Mouse (Mus musculus) liver, adult 2 months (tissue): ENCODE results near the gene Itga8. TPM values are rescaled to one million over a fixed set of nuclear protein-coding genes. Genes with fewer than 3 reads are reported as not detected.
A peak's percentile ranks its signal among the peaks of the same experiment; 100 is the strongest.

Source experiments
- DNase-seq: peaks from one replicate; pipeline ENCODE4 v3.0.0-alpha.2; 2011; ENCODE audit warnings: low read depth, low spot score; ENCODE audit errors: extremely low read depth
- H3K27ac ChIP-seq: fragments of 200-500 bp; replicated peaks from 2 replicates; pipeline ENCODE4 v1.5.1; 2012; ENCODE audit warnings: low read depth, mild to moderate bottlenecking, control low read depth, inconsistent platforms, low read length; ENCODE audit not compliant: insufficient read depth
- H3K27me3 ChIP-seq: fragments of 200-500 bp; 2 replicates; pipeline ENCODE4 v1.6.1; 2012; ENCODE audit warnings: mild to moderate bottlenecking, moderate library complexity, low read length, inconsistent platforms; ENCODE audit not compliant: control insufficient read depth, insufficient read depth
- H3K36me3 ChIP-seq: fragments of 200-500 bp; 2 replicates; pipeline ENCODE4 v1.6.1; 2012; ENCODE audit warnings: low read length, inconsistent platforms; ENCODE audit not compliant: control insufficient read depth, insufficient read depth
- H3K4me1 ChIP-seq: fragments of 200-500 bp; 2 replicates; pipeline ENCODE4 v1.6.1; 2011; ENCODE audit warnings: low read length; ENCODE audit not compliant: control insufficient read depth, insufficient read depth
- H3K4me3 ChIP-seq: fragments of 200-500 bp; 2 replicates; pipeline ENCODE4 v1.5.1; 2011; ENCODE audit warnings: low read depth, mild to moderate bottlenecking, control low read depth, low read length, moderate library complexity; ENCODE audit not compliant: insufficient read depth
- H3K79me2 ChIP-seq: fragments of 200-500 bp; 2 replicates; pipeline ENCODE4 v1.6.1; 2012; ENCODE audit warnings: inconsistent platforms, mild to moderate bottlenecking, low read length, moderate library complexity; ENCODE audit not compliant: control insufficient read depth, insufficient read depth
- H3K9ac ChIP-seq: fragments of 200-500 bp; 2 replicates; pipeline ENCODE4 v1.6.1; 2012; ENCODE audit warnings: low read depth, mild to moderate bottlenecking, control low read depth, inconsistent platforms, low read length
- CTCF ChIP-seq: fragments of 200-500 bp; IDR thresholded peaks from 2 replicates; pipeline ENCODE4 v1.5.1; 2011; ENCODE audit warnings: low read depth, low read length, control low read depth
- POLR2A ChIP-seq: fragments of 200-500 bp; IDR thresholded peaks from 2 replicates; pipeline ENCODE4 v1.6.1; 2011; ENCODE audit warnings: low read length, control low read depth; ENCODE audit not compliant: insufficient read depth; ENCODE audit errors: extremely low read depth
- WGBS: fragments of 180-500 bp; shearing (Covaris S2); methylation state at CpG from one replicate; pipeline ENCODE4 v1.1.7; 2018; 5-methylcytosine and 5-hydroxymethylcytosine counted together
- polyA plus RNA-seq: library from polyadenylated mRNA; depleted of rRNA; stranded (reverse); fragments of >200 nt; gene quantifications from 2 replicates; pipeline ENCODE4 v1.2.3, GENCODE M21; 2012
- total RNA-seq: library from RNA; depleted of rRNA; stranded (reverse); fragments of >200 nt; gene quantifications from 2 replicates; pipeline ENCODE4 v1.2.3, GENCODE M21; 2014

Gene Itga8
- total and polyA plus RNA-seq, 2 experiments, result 1.8 to 5.2 TPM

- Histone ChIP-seq H3K4me3 (no peak overlapping the region), H3K4me1 (no peaks in the 10 kb centered on the region; the same call in 1 of the 2 replicates), H3K27ac (no peak overlapping the region), H3K27me3 (no peaks in the 10 kb centered on the region), H3K9ac (no peak overlapping the region), H3K79me2 (no peaks in the 10 kb centered on the region), H3K36me3 (no peaks in the 10 kb centered on the region)
- DNase-seq, result no peak
- 84% methylated on average over 5 of the region's 5 CpGs for WGBS
- TF ChIP-seq CTCF (no peak), POLR2A (no peak)
These were observed 162.9 kb downstream of the Itga8 start for GRCm38 (mm10) chr2:12138765-12139368.

- no peak overlapping the region for H3K27ac ChIP-seq
- H3K36me3 ChIP-seq, result no peaks in the 10 kb centered on the region
These were observed 175.1 kb downstream of the Itga8 start for GRCm38 (mm10) chr2:12126580-12126979.

GRCm38 (mm10) chr2:12115479-12115878, 186.2 kb downstream of the Itga8 start:
- WGBS, result 70% methylated on average over 2 of the region's 2 CpGs
- peak; percentile 66 for DNase-seq
- Histone ChIP-seq H3K9ac (no peak overlapping the region), H3K79me2 (no peaks in the 10 kb centered on the region), H3K4me3 (no peak overlapping the region), H3K36me3 (no peaks in the 10 kb centered on the region), H3K27me3 (no peaks in the 10 kb centered on the region), H3K4me1 (peaks cover 2% of the 10 kb centered on the region; the same call in 1 of the 2 replicates), H3K27ac (no peak overlapping the region)
- TF ChIP-seq POLR2A, result no peak
- TF ChIP-seq CTCF, result no peak

More at GRCm38 (mm10) chr2:12126580-12126979, 175.1 kb downstream of the Itga8 start:
- TF ChIP-seq POLR2A (no peak), CTCF (no peak)
- H3K9ac ChIP-seq, result no peak overlapping the region
- no peak overlapping the region for H3K4me3 ChIP-seq
- DNase-seq, result no peak
- H3K27me3 ChIP-seq, result no peaks in the 10 kb centered on the region
- no peaks in the 10 kb centered on the region for H3K4me1 ChIP-seq
- H3K79me2 ChIP-seq, result no peaks in the 10 kb centered on the region

GRCm38 (mm10) chr2:12109306-12109705, 192.4 kb downstream of the Itga8 start:
- no peak overlapping the region for H3K27ac ChIP-seq
- no peak overlapping the region for H3K4me3 ChIP-seq
- H3K9ac ChIP-seq, result no peak overlapping the region
- H3K79me2 ChIP-seq, result no peaks in the 10 kb centered on the region
- no peaks in the 10 kb centered on the region for H3K36me3 ChIP-seq
- TF ChIP-seq POLR2A (no peak), CTCF (no peak)
- DNase-seq, result no peak
- H3K27me3 ChIP-seq, result no peaks in the 10 kb centered on the region
- WGBS, result 87% methylated on average over 3 of the region's 3 CpGs
- H3K4me1 ChIP-seq, result peaks cover 2% of the 10 kb centered on the region; the same call in 1 of the 2 replicates

- no peak overlapping the region for H3K4me3 ChIP-seq
- no peak for TF ChIP-seq POLR2A
- TF ChIP-seq CTCF, result no peak
- H3K27me3 ChIP-seq, result no peaks in the 10 kb centered on the region
- no peaks in the 10 kb centered on the region for H3K79me2 ChIP-seq
- H3K27ac ChIP-seq, result no peak overlapping the region
- no peak for DNase-seq
- WGBS, result 98% methylated on average over 2 of the region's 2 CpGs
- H3K36me3 ChIP-seq, result no peaks in the 10 kb centered on the region
- peaks cover 2% of the 10 kb centered on the region; the same call in 1 of the 2 replicates for H3K4me1 ChIP-seq
- H3K9ac ChIP-seq, result no peak overlapping the region
These were observed 193.4 kb downstream of the Itga8 start for GRCm38 (mm10) chr2:12108306-12108705.

GRCm38 (mm10) chr2:12107265-12107664, 194.5 kb downstream of the Itga8 start:
- H3K27ac ChIP-seq, result no peak overlapping the region
- H3K4me1 ChIP-seq, result peaks cover 2% of the 10 kb centered on the region; the same call in 1 of the 2 replicates
- DNase-seq, result no peak
- H3K4me3 ChIP-seq, result no peak overlapping the region
- no peaks in the 10 kb centered on the region for H3K36me3 ChIP-seq
- no peak overlapping the region for H3K9ac ChIP-seq
- no peaks in the 10 kb centered on the region for H3K27me3 ChIP-seq
- TF ChIP-seq CTCF (no peak), POLR2A (no peak)
- H3K79me2 ChIP-seq, result no peaks in the 10 kb centered on the region
- 71% methylated on average over 2 of the region's 2 CpGs for WGBS
